Mouse (Mus musculus) small intestine, adult 10 weeks (tissue): ENCODE measurements around the gene Eea1. TPM values are rescaled to one million over a fixed set of nuclear protein-coding genes. Genes with fewer than 3 reads are reported as not detected.

Experiments
- polyA plus RNA-seq: library from polyadenylated mRNA; stranded (reverse); fragments of 350-450 nt; fragmentation: Illumina TruSeq; extraction: RNeasy Lipid Tissue Mini Kit (QIAGEN cat#74804); gene quantifications from one replicate; pipeline ENCODE4 v1.2.3, GENCODE M21; 2014; ENCODE audit warnings: low replicate concordance

Gene Eea1
- 46.3 TPM for polyA plus RNA-seq

GRCm38 (mm10) chr10:95940046-95940900, at the start of gene Eea1:
TSS of gene Eea1 (plus strand) at chr10:95940650.

Other genes starting within 250 kb of the Eea1 start
- not detected for gene Gm33543, start 97.7 kb upstream of the Eea1 start, polyA plus RNA-seq
- gene Gm5426, start 196.0 kb downstream of the Eea1 start, polyA plus RNA-seq = not detected